Mouse (Mus musculus) embryonic facial prominence, embryonic 15.5 days (tissue): ENCODE data around the gene Ppp6r3. TPM values are rescaled to one million over a fixed set of nuclear protein-coding genes. Genes with fewer than 3 reads are reported as not detected.
"Not testable (repeated sequence)": the region's sequence is repeated elsewhere in the genome, so short reads cannot be mapped to it uniquely, and the experiment has no call there.

ENCODE experiments used
- ATAC-seq: fragments of 200-750 bp; cut with Nextera tagmentation; 2 replicates; pipeline ENCODE4 v1.8.0; 2017; ENCODE audit warnings: low read depth, moderate TSS enrichment; ENCODE audit not compliant: insufficient number of reproducible peaks, low FRiP score, low TSS enrichment
- H3K27ac ChIP-seq: fragments of 300-500 bp; sonication (generic); replicated peaks from 2 replicates; pipeline ENCODE4 v1.5.1; 2015; ENCODE audit warnings: mild to moderate bottlenecking, inconsistent platforms
- H3K27me3 ChIP-seq: fragments of 300-500 bp; sonication (generic); 2 replicates; pipeline ENCODE4 v1.6.1; 2015; ENCODE audit warnings: inconsistent platforms
- H3K36me3 ChIP-seq: fragments of 300-500 bp; sonication (generic); 2 replicates; pipeline ENCODE4 v1.6.1; 2015; ENCODE audit warnings: mild to moderate bottlenecking, inconsistent platforms
- H3K4me1 ChIP-seq: fragments of 300-500 bp; sonication (generic); 2 replicates; pipeline ENCODE4 v1.6.1; 2015; ENCODE audit warnings: inconsistent platforms
- H3K4me2 ChIP-seq: fragments of 300-500 bp; sonication (generic); replicated peaks from 2 replicates; pipeline ENCODE4 v1.6.1; 2015; ENCODE audit warnings: mild to moderate bottlenecking, inconsistent platforms
- H3K4me3 ChIP-seq: fragments of 300-500 bp; sonication (generic); replicated peaks from 2 replicates; pipeline ENCODE4 v1.5.1; 2015; ENCODE audit warnings: mild to moderate bottlenecking, inconsistent platforms
- H3K9ac ChIP-seq: fragments of 300-500 bp; sonication (generic); 2 replicates; pipeline ENCODE4 v1.6.1; 2015; ENCODE audit warnings: inconsistent platforms
- H3K9me3 ChIP-seq: fragments of 300-500 bp; sonication (generic); replicated peaks from 2 replicates; pipeline ENCODE4 v1.6.1; 2016; ENCODE audit warnings: inconsistent platforms
- WGBS: fragments of 180-500 bp; shearing (Covaris S2); methylation state at CpG from one replicate; pipeline ENCODE4 v1.1.7; 2015; 5-methylcytosine and 5-hydroxymethylcytosine counted together
- polyA plus RNA-seq: library from polyadenylated mRNA; unstranded; fragments of >200 nt; fragmentation: Nextera tagmentation; extraction: Ambion mirVana; gene quantifications from 2 replicates; pipeline ENCODE4 v1.2.1, GENCODE M21; 2015

The Ppp6r3 gene
- polyA plus RNA-seq, 1 experiment from 2014 or later = 55.0 TPM

DNA sequence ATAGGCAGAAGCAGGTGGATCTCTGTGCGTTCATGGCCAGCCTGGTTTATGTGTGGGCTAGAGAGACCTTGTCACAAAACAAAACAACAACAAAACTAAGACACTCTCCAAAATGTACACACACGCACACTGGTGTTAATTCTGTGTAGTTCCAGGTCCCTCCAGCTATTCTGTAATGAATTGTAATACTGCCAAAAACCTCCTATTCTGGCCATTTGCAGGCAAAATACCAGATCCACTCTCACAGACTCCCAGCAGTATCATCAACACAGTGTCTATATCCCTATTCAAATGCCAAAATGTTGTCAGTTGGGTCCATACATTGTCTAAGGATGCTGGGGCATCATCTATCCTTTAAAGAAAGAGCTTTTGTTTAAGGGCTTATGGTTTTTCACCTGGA lies 30.6 kb downstream of the Ppp6r3 start:
- Histone ChIP-seq H3K27ac (no peak overlapping the region), H3K27me3 (no peaks in the 10 kb centered on the region), H3K4me2 (no peak overlapping the region), H3K36me3 (peaks cover 19% of the 10 kb centered on the region), H3K4me3 (no peak overlapping the region), H3K9ac (no peak overlapping the region), H3K4me1 (peaks cover 4% of the 10 kb centered on the region; the same call in 1 of the 2 replicates), H3K9me3 (no peaks in the 10 kb centered on the region)
- WGBS = 80% methylated on average over 2 of the region's 2 CpGs
- ATAC-seq = no peak

DNA sequence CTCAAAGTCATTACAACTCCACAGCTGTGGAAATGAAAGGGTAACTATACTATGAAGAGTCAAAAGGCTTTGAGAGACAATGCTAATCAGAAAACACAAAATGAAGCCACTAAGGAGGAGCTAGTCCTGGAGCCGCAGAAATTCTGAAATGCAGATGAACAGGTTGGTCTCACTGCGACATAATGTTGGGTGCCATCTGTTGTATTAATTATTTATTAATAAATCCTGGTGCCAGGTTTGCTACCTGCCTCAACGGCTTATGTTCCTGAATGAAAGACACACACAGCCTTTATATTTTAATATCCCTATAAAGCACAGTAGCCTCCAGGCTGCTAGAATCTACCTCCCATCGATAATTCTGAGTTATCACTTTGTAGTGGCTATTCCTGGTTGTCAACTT lies 33.0 kb downstream of the Ppp6r3 start:
- Histone ChIP-seq H3K4me3 (no peak overlapping the region), H3K36me3 (peaks cover 24% of the 10 kb centered on the region), H3K4me2 (no peak overlapping the region), H3K9ac (no peak overlapping the region), H3K9me3 (no peaks in the 10 kb centered on the region), H3K4me1 (peaks cover 4% of the 10 kb centered on the region; the same call in 1 of the 2 replicates), H3K27me3 (no peaks in the 10 kb centered on the region), H3K27ac (no peak overlapping the region)
- over 99% methylated on average over 4 of the region's 4 CpGs for WGBS
- no peak for ATAC-seq

DNA sequence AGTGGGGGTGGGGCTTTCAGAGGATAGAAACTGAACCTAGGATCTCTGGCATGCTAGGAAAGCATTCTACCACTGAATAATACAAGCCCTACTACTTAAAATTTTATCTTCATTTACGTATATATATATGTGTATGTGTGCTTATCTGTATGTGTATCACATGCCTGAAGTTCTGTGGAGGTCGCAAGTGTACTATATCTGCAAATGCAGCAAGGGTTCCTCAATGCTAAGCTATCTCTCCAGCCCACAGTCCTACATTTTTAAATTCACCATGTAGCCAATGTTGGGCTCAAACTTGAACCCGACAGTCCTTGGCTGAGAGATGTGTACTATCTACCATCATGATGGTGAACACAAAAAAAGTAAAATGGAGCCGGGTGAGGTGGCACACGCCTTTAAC lies 34.6 kb downstream of the Ppp6r3 start:
- H3K36me3 ChIP-seq = peaks cover 22% of the 10 kb centered on the region
- ATAC-seq = no peak
- H3K27me3 ChIP-seq = no peaks in the 10 kb centered on the region
- H3K9ac ChIP-seq = no peak overlapping the region
- H3K4me1 ChIP-seq = peaks cover 4% of the 10 kb centered on the region; the same call in 1 of the 2 replicates
- WGBS = 94% methylated on average over 5 of the region's 5 CpGs
- H3K4me2 ChIP-seq = no peak overlapping the region
- H3K9me3 ChIP-seq = no peaks in the 10 kb centered on the region
- no peak overlapping the region for H3K4me3 ChIP-seq
- H3K27ac ChIP-seq = no peak overlapping the region

DNA sequence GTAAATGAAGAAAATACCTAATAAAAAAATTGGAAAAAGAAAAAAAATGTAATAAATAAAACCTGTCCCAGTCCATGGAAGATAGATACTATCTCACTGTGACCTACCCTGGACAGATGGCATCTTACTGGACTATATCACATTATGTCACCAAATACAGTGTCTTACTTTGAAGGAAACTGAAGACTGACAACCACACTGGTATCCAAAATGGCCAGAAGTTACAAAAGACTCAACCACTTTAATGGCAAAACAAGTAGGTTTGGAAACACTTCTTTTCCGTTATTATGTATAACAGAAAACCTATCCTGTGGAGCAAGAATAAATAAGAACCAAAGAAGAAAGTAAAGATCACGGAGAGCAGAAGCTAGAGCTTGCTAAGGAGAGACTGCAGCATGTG lies 35.3 kb downstream of the Ppp6r3 start:
- no peak overlapping the region for H3K4me2 ChIP-seq
- H3K27ac ChIP-seq = no peak overlapping the region
- peaks cover 22% of the 10 kb centered on the region for H3K36me3 ChIP-seq
- H3K4me3 ChIP-seq = no peak overlapping the region
- H3K9me3 ChIP-seq = no peaks in the 10 kb centered on the region
- no peak overlapping the region for H3K9ac ChIP-seq
- peaks cover 4% of the 10 kb centered on the region; the same call in 1 of the 2 replicates for H3K4me1 ChIP-seq
- no peak for ATAC-seq
- H3K27me3 ChIP-seq = no peaks in the 10 kb centered on the region
- WGBS = 91% methylated on average over 2 of the region's 2 CpGs

DNA sequence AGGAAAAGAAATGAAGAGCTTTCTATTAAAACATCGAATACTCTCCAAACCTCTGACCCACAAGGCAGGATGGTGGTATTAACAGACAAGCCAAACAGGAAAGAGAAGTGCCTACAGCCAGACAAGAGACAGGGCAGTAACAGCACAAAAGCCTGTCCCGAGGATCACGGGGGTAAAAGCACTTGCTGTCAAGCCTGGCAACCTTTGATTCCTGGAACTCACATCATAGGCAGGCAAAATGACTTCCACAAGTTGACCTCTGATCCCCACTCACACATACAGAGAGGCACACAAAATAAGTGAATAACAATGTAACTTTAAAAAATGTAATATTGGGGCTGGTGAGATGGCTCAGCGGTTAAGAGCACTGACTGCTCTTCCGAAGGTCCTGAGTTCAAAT lies 36.1 kb downstream of the Ppp6r3 start:
- no peak overlapping the region for H3K27ac ChIP-seq
- no peak overlapping the region for H3K4me3 ChIP-seq
- H3K4me1 ChIP-seq = peaks cover 4% of the 10 kb centered on the region; the same call in 1 of the 2 replicates
- H3K9me3 ChIP-seq = no peaks in the 10 kb centered on the region
- ATAC-seq = no peak
- 84% methylated on average over 5 of the region's 5 CpGs for WGBS
- H3K9ac ChIP-seq = no peak overlapping the region
- no peaks in the 10 kb centered on the region for H3K27me3 ChIP-seq
- H3K4me2 ChIP-seq = no peak overlapping the region
- H3K36me3 ChIP-seq = peaks cover 22% of the 10 kb centered on the region

DNA sequence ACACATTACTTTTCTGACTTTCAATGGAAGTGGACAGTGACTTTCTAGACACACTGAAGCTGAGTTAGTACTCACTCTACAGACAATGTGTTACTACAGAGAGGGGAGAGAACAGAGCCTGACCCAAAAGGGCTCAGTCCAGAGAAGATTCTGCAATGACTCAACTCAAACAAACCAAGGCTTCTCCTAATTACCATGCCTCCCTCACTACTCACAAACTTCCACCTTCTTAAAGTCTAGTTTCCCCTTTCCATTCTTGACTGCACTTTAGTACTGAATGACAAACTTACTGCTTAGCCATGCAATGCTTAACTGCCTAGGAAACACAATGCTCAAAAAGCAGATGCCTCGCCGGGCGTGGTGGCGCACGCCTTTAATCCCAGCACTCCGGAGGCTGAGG lies 37.9 kb downstream of the Ppp6r3 start:
- no peak overlapping the region for H3K27ac ChIP-seq
- no peak overlapping the region for H3K9ac ChIP-seq
- H3K4me2 ChIP-seq = no peak overlapping the region
- H3K9me3 ChIP-seq = no peaks in the 10 kb centered on the region
- no peaks in the 10 kb centered on the region for H3K4me1 ChIP-seq
- 98% methylated on average over 6 of the region's 6 CpGs for WGBS
- H3K36me3 ChIP-seq = peaks cover 14% of the 10 kb centered on the region
- no peak for ATAC-seq
- H3K4me3 ChIP-seq = no peak overlapping the region
- H3K27me3 ChIP-seq = no peaks in the 10 kb centered on the region

DNA sequence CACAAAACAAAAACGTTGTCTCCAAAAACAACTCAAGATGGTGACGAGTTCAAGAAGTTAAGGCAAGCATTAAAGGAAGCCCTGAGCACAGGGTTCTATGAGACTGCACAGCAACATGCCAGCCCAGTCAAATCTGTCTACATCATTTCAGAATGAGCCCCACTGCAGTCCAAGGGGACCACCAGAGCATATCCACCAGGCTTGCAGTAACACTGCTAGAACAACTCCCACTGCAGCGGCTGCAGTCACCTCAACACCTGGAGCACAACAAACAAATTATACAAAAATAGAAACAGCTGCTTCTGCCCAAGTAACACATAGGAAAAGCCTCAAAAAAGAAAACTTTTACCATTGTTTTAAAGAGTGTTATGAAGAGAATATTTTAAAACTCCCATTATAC lies 40.6 kb downstream of the Ppp6r3 start:
- H3K9ac ChIP-seq = no peak overlapping the region
- no peaks in the 10 kb centered on the region for H3K4me1 ChIP-seq
- ATAC-seq = no peak
- no peak overlapping the region for H3K4me2 ChIP-seq
- WGBS = 77% methylated on average over 3 of the region's 3 CpGs
- no peak overlapping the region for H3K27ac ChIP-seq
- no peaks in the 10 kb centered on the region for H3K9me3 ChIP-seq
- H3K4me3 ChIP-seq = no peak overlapping the region
- H3K36me3 ChIP-seq = peaks cover 7% of the 10 kb centered on the region; the same call in 1 of the 2 replicates
- no peaks in the 10 kb centered on the region for H3K27me3 ChIP-seq

DNA sequence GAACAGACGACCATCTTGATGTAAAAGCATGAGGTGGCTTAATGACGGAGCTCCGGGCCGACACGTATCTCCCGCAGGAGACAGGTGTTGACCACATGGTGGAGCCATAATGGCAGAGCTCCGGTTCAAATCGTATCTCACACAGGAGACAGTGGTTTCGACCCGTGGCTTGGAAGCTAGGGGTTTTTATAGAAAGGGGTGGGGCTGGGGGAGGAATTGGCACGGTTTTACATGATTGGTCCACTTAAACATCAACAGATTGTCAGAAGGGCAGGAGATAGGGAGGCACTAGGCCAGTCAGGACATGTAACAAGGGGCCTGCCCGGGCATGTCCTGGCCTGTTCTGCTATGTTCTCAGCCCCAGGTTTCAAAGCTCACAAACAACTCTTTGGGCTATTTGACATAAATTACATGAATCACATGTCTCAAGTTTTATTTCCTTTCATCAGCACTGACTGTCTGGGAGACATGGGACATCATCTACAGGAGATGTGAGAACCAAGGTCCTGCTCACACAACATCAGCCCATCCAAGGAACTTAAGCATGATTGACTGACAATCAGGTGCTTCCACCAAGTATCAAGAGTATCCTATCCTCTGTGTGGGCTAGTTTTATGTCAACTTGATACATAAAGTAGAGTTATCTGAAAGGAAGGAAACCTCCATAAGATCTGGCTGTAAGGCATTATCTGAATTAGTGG lies 42.1 kb downstream of the Ppp6r3 start:
- not testable (repeated sequence) for H3K9me3 ChIP-seq, H3K4me2 ChIP-seq, H3K4me3 ChIP-seq, H3K4me1 ChIP-seq, H3K27ac ChIP-seq, ATAC-seq, H3K9ac ChIP-seq, H3K27me3 ChIP-seq, H3K36me3 ChIP-seq
- WGBS = 80% methylated on average over 12 of the region's 12 CpGs

DNA sequence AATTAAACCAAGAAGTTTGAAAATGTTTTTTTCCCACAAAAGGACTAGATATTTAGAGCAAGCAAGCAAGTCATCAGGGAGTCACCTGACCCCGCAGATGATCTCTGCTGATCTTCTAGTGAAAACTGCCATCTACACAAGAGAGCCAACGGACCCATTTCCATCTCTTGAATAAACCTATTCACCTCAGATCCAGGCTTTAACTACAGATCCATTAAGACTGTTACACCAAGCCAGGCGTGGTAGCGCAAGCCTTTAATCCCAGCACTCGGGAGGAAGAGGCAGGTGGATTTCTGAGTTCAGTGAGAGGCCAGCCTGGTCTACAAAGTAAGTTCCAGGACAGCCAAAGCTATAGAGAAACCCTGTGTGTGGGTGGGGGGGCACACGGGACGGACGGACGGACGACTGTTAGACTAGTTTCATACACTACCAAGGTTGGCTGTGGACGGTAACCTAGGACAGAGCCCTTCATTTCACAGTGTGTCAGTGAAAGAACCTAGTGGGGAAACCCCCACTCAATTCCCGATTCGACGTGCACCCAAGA lies 42.8 kb downstream of the Ppp6r3 start:
- no peaks in the 10 kb centered on the region for H3K9me3 ChIP-seq
- no peak overlapping the region for H3K4me3 ChIP-seq
- ATAC-seq = no peak
- no peak overlapping the region for H3K4me2 ChIP-seq
- no peaks in the 10 kb centered on the region for H3K36me3 ChIP-seq
- H3K27ac ChIP-seq = no peak overlapping the region
- no peaks in the 10 kb centered on the region for H3K27me3 ChIP-seq
- no peak overlapping the region for H3K9ac ChIP-seq
- 90% methylated on average over 14 of the region's 14 CpGs for WGBS
- no peaks in the 10 kb centered on the region for H3K4me1 ChIP-seq

DNA sequence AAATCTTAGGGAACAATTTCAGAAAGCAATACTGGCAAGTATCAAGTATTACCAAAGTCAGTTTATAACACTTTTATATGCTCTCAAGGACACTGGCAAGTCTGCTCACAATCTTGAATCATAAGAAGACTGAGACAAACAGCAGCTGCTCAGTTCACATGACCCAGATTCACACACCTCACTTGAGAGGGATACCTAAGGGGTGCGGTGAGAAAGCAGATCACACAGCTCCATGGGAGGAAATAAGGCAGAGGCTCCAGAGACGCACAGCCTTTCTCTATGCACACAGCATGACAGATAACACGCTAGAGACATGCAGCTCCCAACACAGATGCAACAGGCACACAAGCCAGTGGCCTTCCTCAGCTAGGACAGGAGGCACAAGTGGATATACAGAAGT lies 45.8 kb downstream of the Ppp6r3 start:
- no peak for ATAC-seq
- no peak overlapping the region for H3K27ac ChIP-seq
- no peaks in the 10 kb centered on the region for H3K9me3 ChIP-seq
- H3K4me2 ChIP-seq = no peak overlapping the region
- WGBS = 86% methylated on average over 3 of the region's 3 CpGs
- H3K36me3 ChIP-seq = peaks cover 19% of the 10 kb centered on the region; the same call in 1 of the 2 replicates
- no peaks in the 10 kb centered on the region for H3K4me1 ChIP-seq
- H3K9ac ChIP-seq = no peak overlapping the region
- H3K4me3 ChIP-seq = no peak overlapping the region
- no peaks in the 10 kb centered on the region for H3K27me3 ChIP-seq

DNA sequence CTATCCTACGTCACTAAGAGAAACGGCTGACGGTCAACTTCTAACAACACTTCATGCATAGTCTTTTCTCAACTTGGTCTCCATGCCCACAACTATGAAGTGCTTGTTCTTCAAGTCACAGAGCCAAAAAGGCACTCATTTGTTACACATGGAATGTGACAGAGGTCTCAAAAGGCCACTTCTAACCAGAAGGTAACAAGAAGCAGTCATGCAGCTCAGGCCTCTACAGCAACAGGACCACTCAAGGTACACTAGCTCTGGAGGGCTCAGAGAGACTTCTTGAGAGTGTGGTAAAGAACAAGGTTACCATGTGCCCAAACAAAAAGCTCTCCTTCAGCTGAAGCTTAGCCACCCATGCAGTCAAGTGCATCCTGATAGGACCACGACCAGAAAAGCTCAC lies 46.9 kb downstream of the Ppp6r3 start:
- Histone ChIP-seq H3K9ac (no peak overlapping the region), H3K27ac (no peak overlapping the region), H3K4me1 (no peaks in the 10 kb centered on the region), H3K4me3 (no peak overlapping the region), H3K36me3 (peaks cover 26% of the 10 kb centered on the region; the same call in 1 of the 2 replicates), H3K27me3 (no peaks in the 10 kb centered on the region), H3K4me2 (no peak overlapping the region), H3K9me3 (no peaks in the 10 kb centered on the region)
- 85% methylated on average over 4 of the region's 4 CpGs for WGBS
- no peak for ATAC-seq

DNA sequence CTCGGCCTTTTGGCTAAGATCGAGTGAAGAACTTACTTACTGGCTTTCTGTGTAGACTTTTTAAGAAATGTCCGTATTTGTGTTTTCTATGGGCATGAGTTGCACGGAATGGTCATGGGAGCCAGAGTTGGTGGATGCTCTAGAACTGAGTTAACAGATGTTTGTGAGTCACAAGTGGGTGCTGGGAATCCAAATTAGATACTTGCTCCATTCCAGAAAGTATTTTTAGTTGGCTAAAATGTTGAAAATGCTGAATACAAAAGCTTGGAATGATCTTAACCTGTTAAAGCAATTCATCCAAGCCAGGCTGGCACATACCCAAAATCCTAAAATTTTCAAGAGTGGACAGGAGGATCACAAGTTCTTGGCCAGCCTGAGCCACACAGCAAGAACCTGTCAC lies 48.0 kb downstream of the Ppp6r3 start:
- no peak overlapping the region for H3K4me3 ChIP-seq
- no peak overlapping the region for H3K4me2 ChIP-seq
- H3K36me3 ChIP-seq = peaks cover 33% of the 10 kb centered on the region; the same call in 1 of the 2 replicates
- H3K9me3 ChIP-seq = no peaks in the 10 kb centered on the region
- no peak for ATAC-seq
- WGBS = 96% methylated on average over 4 of the region's 4 CpGs
- H3K27me3 ChIP-seq = no peaks in the 10 kb centered on the region
- no peak overlapping the region for H3K9ac ChIP-seq
- no peaks in the 10 kb centered on the region for H3K4me1 ChIP-seq
- H3K27ac ChIP-seq = no peak overlapping the region
